Mouse (Mus musculus) erythroblast, embryonic 14.5 days (primary cell): ENCODE data around the gene Ppm1n.

Source experiments
- GATA1 ChIP-seq: IDR thresholded peaks from 2 replicates; pipeline ENCODE4 v1.6.1; 2012; ENCODE audit warnings: low read length, inconsistent platforms, mixed read lengths
- TAL1 ChIP-seq: IDR thresholded peaks from 3 replicates; pipeline ENCODE4 v1.6.1; 2012; ENCODE audit warnings: low read length, inconsistent platforms, mixed read lengths

DNA sequence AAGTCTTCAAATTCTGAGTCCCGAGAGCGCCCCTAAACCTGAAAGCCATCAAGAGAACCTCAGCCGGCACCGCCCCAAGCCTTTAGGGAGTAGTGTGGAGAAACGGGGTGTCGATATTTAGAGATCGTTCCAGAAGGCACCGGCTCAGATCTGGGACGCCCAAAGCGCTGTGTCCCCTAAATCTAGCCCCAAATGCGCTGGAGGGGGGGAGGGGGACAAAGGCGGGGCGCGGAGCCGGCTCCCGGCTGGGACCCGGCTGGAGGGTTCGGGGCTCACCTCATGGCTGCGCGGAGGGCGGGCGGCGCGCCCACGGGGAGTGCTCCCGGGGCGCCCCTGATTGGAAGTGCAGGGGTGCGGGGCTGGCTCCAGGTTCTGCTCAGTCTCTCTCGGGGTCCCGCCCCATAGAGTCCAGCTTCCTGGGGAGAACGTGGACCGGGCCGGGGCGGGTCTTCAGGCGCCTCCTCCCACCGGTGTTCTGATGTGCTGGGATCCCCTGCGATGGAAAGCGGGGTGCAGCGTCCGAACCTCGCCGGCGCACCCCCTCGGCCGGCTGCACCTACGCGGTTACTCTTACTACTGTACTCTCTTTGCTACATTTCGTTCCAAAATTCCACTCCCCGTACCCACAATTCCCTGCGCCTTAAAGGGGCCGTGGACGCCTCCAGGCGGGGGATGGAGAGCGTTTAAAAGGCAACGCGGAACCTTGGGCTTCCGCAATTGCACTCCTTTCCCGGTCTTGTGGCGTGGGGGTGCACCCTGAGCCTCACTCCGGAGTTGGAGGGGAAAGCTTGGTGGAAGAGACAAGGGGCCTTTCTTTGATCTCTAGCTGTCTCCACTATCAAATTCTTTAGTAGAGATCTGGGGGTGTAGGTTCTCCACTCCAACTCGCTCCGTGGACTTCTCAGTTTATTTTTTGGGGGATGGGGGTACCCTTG, 8.4 kb downstream of the Ppm1n start, which contains the start of gene Vasp:
- no peak for TF ChIP-seq TAL1
- TF ChIP-seq GATA1 = no peak
